Mouse (Mus musculus) bone marrow macrophage, adult 2 months (primary cell): ENCODE measurements around the gene Armc10.

Experiments
- CTCF ChIP-seq: IDR thresholded peaks from 2 replicates; pipeline ENCODE4 v1.5.1; 2012; ENCODE audit warnings: low read depth, mild to moderate bottlenecking, low read length, moderate library complexity
- POLR2A ChIP-seq: IDR thresholded peaks from 2 replicates; pipeline ENCODE4 v1.6.1; 2012; ENCODE audit warnings: mild to moderate bottlenecking, low read depth, low read length, borderline replicate concordance

DNA sequence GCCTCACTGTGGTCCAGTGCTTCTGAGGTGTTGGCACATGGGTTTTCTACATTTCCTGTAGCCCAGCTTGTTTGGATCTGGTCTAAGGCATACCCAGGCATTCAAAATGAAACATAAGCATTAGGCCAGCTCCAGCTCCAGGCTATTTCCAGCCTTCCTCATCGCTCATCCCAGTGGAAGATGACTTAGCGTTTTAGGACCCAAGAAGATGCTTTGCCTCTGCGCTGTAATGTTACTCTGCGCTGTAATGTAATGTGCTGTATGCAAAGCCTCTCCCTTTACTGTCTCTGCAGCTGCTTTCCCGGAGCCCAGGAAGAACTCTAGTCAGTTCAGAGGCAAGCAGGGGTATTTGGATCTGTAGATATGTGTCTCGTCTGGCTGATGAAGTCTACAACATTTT, 12.4 kb downstream of the Armc10 start:
- TF ChIP-seq POLR2A (no peak), CTCF (no peak)
